In genomic region chr9:44510872-44511601, GRCm38 (mm10) we compare ENCODE assay signal across 9 mouse cellular contexts. TPM values are rescaled to one million over a fixed set of nuclear protein-coding genes. Genes with fewer than 3 reads are reported as not detected.
DNase-seq lines count a peak whose midpoint lies in the region; ATAC-seq and TF ChIP-seq lines count a peak whose summit lies in the region.
"Had no signal": no experiment of that assay in that cellular context is flagged by ENCODE, and none has a peak within 500 bp of the region (broad histone marks: within the 10 kb centered on the region; RNA-seq: fewer than 3 reads in every experiment).

No protein-coding gene starts in this region.

- H3K4me3 ChIP-seq in neural tube, embryonic 13.5 days, result no peak overlapping the region
- no peak overlapping the region for H3K4me3 ChIP-seq in forebrain, embryonic 13.5 days
- H3K4me3 ChIP-seq in hindbrain, postnatal 0 days (ENCODE audit: low read length), result no peak overlapping the region
- H3K4me3 ChIP-seq in midbrain, embryonic 15.5 days, result no peak overlapping the region

- peaks cover 39% of the 10 kb centered on the region for H3K4me1 ChIP-seq in neural tube, embryonic 13.5 days (replicated peaks)
- H3K4me1 ChIP-seq in forebrain, embryonic 13.5 days, result peaks cover 33% of the 10 kb centered on the region
- peaks cover 16% of the 10 kb centered on the region for H3K4me1 ChIP-seq in hindbrain, postnatal 0 days (ENCODE audit: insufficient read depth, low read length)
- peaks cover 10% of the 10 kb centered on the region for H3K4me1 ChIP-seq in midbrain, embryonic 15.5 days

- no peak overlapping the region for H3K9ac ChIP-seq in neural tube, embryonic 13.5 days
- 0 out of 2 replicates have a peak overlapping the region, but pooled peaks have one; percentile 23 for H3K9ac ChIP-seq in forebrain, embryonic 13.5 days
- H3K9ac ChIP-seq in hindbrain, postnatal 0 days (replicated peaks; ENCODE audit: low read length), result no peak overlapping the region
- no peak overlapping the region for H3K9ac ChIP-seq in midbrain, embryonic 15.5 days

- H3K27me3 ChIP-seq in neural tube, embryonic 13.5 days, result peaks cover 6% of the 10 kb centered on the region; the same call in 1 of the 2 replicates
- 0 out of 2 replicates have a peak, but pooled peaks cover 4% of the 10 kb centered on the region for H3K27me3 ChIP-seq in forebrain, embryonic 13.5 days
- no peaks in the 10 kb centered on the region for H3K27me3 ChIP-seq in hindbrain, postnatal 0 days (ENCODE audit: insufficient read depth, low read length)
- no peaks in the 10 kb centered on the region for H3K27me3 ChIP-seq in midbrain, embryonic 15.5 days (replicated peaks)

- no peak for TF ChIP-seq CTCF in hindbrain, postnatal 0 days (IDR thresholded peaks at IDR 0.05; ENCODE audit: low read depth)

- no peaks in the 10 kb centered on the region for H3K9me3 ChIP-seq in neural tube, embryonic 13.5 days
- no peaks in the 10 kb centered on the region for H3K9me3 ChIP-seq in forebrain, embryonic 13.5 days (replicated peaks)
- no peaks in the 10 kb centered on the region for H3K9me3 ChIP-seq in hindbrain, postnatal 0 days (ENCODE audit: low read length)
- no peaks in the 10 kb centered on the region for H3K9me3 ChIP-seq in midbrain, embryonic 15.5 days

- H3K36me3 ChIP-seq in neural tube, embryonic 13.5 days, result peaks cover 33% of the 10 kb centered on the region
- H3K36me3 ChIP-seq in forebrain, embryonic 13.5 days (ENCODE audit: poor library complexity, severe bottlenecking), result peaks cover 34% of the 10 kb centered on the region
- peaks cover 26% of the 10 kb centered on the region; the same call in 1 of the 2 replicates for H3K36me3 ChIP-seq in hindbrain, postnatal 0 days (ENCODE audit: insufficient read depth, low read length)
- peaks cover 25% of the 10 kb centered on the region for H3K36me3 ChIP-seq in midbrain, embryonic 15.5 days (replicated peaks)

- DNase-seq in adrenal gland, adult 2 months, result peak; percentile 46
- no peak for DNase-seq in adrenal gland, postnatal 4 days (ENCODE audit: low spot score in 2 of 2)
- DNase-seq in neural tube, embryonic 10.5 days (ENCODE audit: extremely low spot score, low spot score), result no peak
- DNase-seq in hindbrain, postnatal 0 days (ENCODE audit: low spot score), result peak; percentile 76

- 71% methylated on average over 5 of the region's 5 CpGs for WGBS in neural tube, embryonic 13.5 days
- WGBS in forebrain, embryonic 13.5 days, result 79% methylated on average over 5 of the region's 5 CpGs
- WGBS in hindbrain, postnatal 0 days, result 53% methylated on average over 5 of the region's 5 CpGs
- WGBS in midbrain, embryonic 15.5 days, result 74% methylated on average over 5 of the region's 5 CpGs

- ATAC-seq in neural tube, embryonic 13.5 days (ENCODE audit: low read depth), result no peak
- ATAC-seq in forebrain, embryonic 13.5 days, result 0 out of 2 replicates have a peak, but pooled peaks have one; percentile 17
- peak; percentile 46; the same call in 1 of the 2 replicates for ATAC-seq in hindbrain, postnatal 0 days
- ATAC-seq in midbrain, embryonic 15.5 days (replicated peaks), result 0 out of 2 replicates have a peak, but pooled peaks have one; percentile 12
- ATAC-seq in granulocyte monocyte progenitor cell, adult 5-6 weeks (replicated peaks; ENCODE audit: poor library complexity, severe bottlenecking), result no peak

- peak overlapping the region; percentile 38; the same call in 1 of the 2 replicates for H3K27ac ChIP-seq in neural tube, embryonic 13.5 days (replicated peaks)
- H3K27ac ChIP-seq in forebrain, embryonic 13.5 days, result peak overlapping the region; percentile 26; the same call in 1 of the 2 replicates
- H3K27ac ChIP-seq in hindbrain, postnatal 0 days, result peak overlapping the region; percentile 52
- no peak overlapping the region for H3K27ac ChIP-seq in midbrain, embryonic 15.5 days

- H3K4me2 ChIP-seq in neural tube, embryonic 13.5 days, result 0 out of 2 replicates have a peak overlapping the region, but pooled peaks have one; percentile 52
- peak overlapping the region; percentile 55; the same call in 1 of the 2 replicates for H3K4me2 ChIP-seq in forebrain, embryonic 13.5 days
- H3K4me2 ChIP-seq in hindbrain, postnatal 0 days (ENCODE audit: low read depth, low read length), result no peak overlapping the region
- no peak overlapping the region for H3K4me2 ChIP-seq in midbrain, embryonic 15.5 days

RNA-seq across cellular contexts. Expression of gene Bcl9l, which starts 28.4 kb away (rescaled TPM):
- 10 to 100 TPM; 41.9 to 61.1 TPM for total RNA-seq in adrenal gland, adult 2 months (2021)
- 62.7 and 64.5 TPM in 2 replicates for polyA plus RNA-seq in adrenal gland, adult 2 months (2012; rRNA removed)
- total RNA-seq in adrenal gland, postnatal 4 days (2021), result 10 to 100 TPM; 86.4 to 97.9 TPM
- polyA plus RNA-seq in neural tube, embryonic 13.5 days (2015; fragmentation: Nextera tagmentation; extraction: Ambion mirVana), result 9.4 and 9.6 TPM in 2 replicates
- 8.6 and 9.1 TPM in 2 replicates for polyA plus RNA-seq in forebrain, embryonic 13.5 days (2015; fragmentation: Nextera tagmentation; extraction: Ambion mirVana)
- 32.7 and 44.5 TPM in 2 replicates for total RNA-seq in hindbrain, postnatal 0 days (2014; rRNA removed)
- polyA plus RNA-seq in hindbrain, postnatal 0 days (2015; fragmentation: Nextera tagmentation; extraction: Ambion mirVana), result 7.8 and 8.4 TPM in 2 replicates
- 12.5 and 13.0 TPM in 2 replicates for polyA plus RNA-seq in midbrain, embryonic 15.5 days (2015; fragmentation: Nextera tagmentation; extraction: Ambion mirVana)
- 8.7 and 13.0 TPM in 2 replicates for total RNA-seq in granulocyte monocyte progenitor cell, adult 5-6 weeks (2014; fragmentation: Nextera tagmentation)
- 1.6 and 2.6 TPM in 2 replicates for total RNA-seq in granulocyte monocyte progenitor cell, adult 5-6 weeks (2017)

RNA-seq across cellular contexts. Expression of gene Cxcr5, which starts 50.6 kb away (rescaled TPM):
- under 1 TPM in 1 of 2 experiments, not detected in 1; 0.17 TPM for total RNA-seq in adrenal gland, adult 2 months (2021)
- 0.15 and 0.26 TPM in 2 replicates for polyA plus RNA-seq in adrenal gland, adult 2 months (2012; rRNA removed)
- total RNA-seq in adrenal gland, postnatal 4 days (2021), result under 1 TPM in 1 of 2 experiments, not detected in 1; 0.23 TPM
- not detected in 2 replicates for polyA plus RNA-seq in neural tube, embryonic 13.5 days (2015; fragmentation: Nextera tagmentation; extraction: Ambion mirVana)
- not detected in 2 replicates for polyA plus RNA-seq in forebrain, embryonic 13.5 days (2015; fragmentation: Nextera tagmentation; extraction: Ambion mirVana)
- total RNA-seq in hindbrain, postnatal 0 days (2014; rRNA removed), result not detected in 2 replicates
- polyA plus RNA-seq in hindbrain, postnatal 0 days (2015; fragmentation: Nextera tagmentation; extraction: Ambion mirVana), result not detected in 2 replicates
- polyA plus RNA-seq in midbrain, embryonic 15.5 days (2015; fragmentation: Nextera tagmentation; extraction: Ambion mirVana), result not detected in 2 replicates
- not detected in 2 replicates for total RNA-seq in granulocyte monocyte progenitor cell, adult 5-6 weeks (2014; fragmentation: Nextera tagmentation)
- total RNA-seq in granulocyte monocyte progenitor cell, adult 5-6 weeks (2017), result not detected in 2 replicates
- total RNA-seq: layer of hippocampus, postnatal 36 days had no signal

RNA-seq across cellular contexts. Expression of gene Upk2, which starts 56.3 kb away (rescaled TPM):
- not detected for total RNA-seq in adrenal gland, adult 2 months (2021)
- polyA plus RNA-seq in adrenal gland, adult 2 months (2012; rRNA removed), result not detected in 2 replicates
- not detected for total RNA-seq in adrenal gland, postnatal 4 days (2021)
- not detected in 2 replicates for polyA plus RNA-seq in neural tube, embryonic 13.5 days (2015; fragmentation: Nextera tagmentation; extraction: Ambion mirVana)
- not detected in 2 replicates for polyA plus RNA-seq in forebrain, embryonic 13.5 days (2015; fragmentation: Nextera tagmentation; extraction: Ambion mirVana)
- total RNA-seq in hindbrain, postnatal 0 days (2014; rRNA removed), result not detected in 2 replicates
- not detected in 2 replicates for polyA plus RNA-seq in hindbrain, postnatal 0 days (2015; fragmentation: Nextera tagmentation; extraction: Ambion mirVana)
- not detected in 2 replicates for polyA plus RNA-seq in midbrain, embryonic 15.5 days (2015; fragmentation: Nextera tagmentation; extraction: Ambion mirVana)
- total RNA-seq in granulocyte monocyte progenitor cell, adult 5-6 weeks (2014; fragmentation: Nextera tagmentation), result not detected in 2 replicates
- total RNA-seq in granulocyte monocyte progenitor cell, adult 5-6 weeks (2017), result not detected in 2 replicates
- total RNA-seq: layer of hippocampus, postnatal 36 days had no signal

Comparison
In these comparisons a context has a peak if more than half of its experiments do, and no peak if none do; other contexts are left out.
1. DNase-seq: peak in adrenal gland, adult 2 months (single experiment) and hindbrain, postnatal 0 days (single experiment); none in adrenal gland, postnatal 4 days (0 of 2) and neural tube, embryonic 10.5 days (single experiment).
2. ATAC-seq: peak in forebrain, embryonic 13.5 days (single experiment), hindbrain, postnatal 0 days (single experiment) and midbrain, embryonic 15.5 days (single experiment); none in neural tube, embryonic 13.5 days (single experiment) and granulocyte monocyte progenitor cell, adult 5-6 weeks (single experiment).
3. H3K4me2 ChIP-seq: peak in neural tube, embryonic 13.5 days (single experiment) and forebrain, embryonic 13.5 days (single experiment); none in hindbrain, postnatal 0 days (single experiment) and midbrain, embryonic 15.5 days (single experiment).